Mouse (Mus musculus): ENCODE results near the gene Dhx29. TPM values are rescaled to one million over a fixed set of nuclear protein-coding genes. Genes with fewer than 3 reads are reported as not detected.
A peak's percentile ranks its signal among the peaks of the same experiment; 100 is the strongest.
"Not testable (repeated sequence)": the region's sequence is repeated elsewhere in the genome, so short reads cannot be mapped to it uniquely, and the experiment has no call there.

Dhx29 gene
- polyA plus RNA-seq, 1 experiment from 2014 or later, result 17.5 TPM

DNA sequence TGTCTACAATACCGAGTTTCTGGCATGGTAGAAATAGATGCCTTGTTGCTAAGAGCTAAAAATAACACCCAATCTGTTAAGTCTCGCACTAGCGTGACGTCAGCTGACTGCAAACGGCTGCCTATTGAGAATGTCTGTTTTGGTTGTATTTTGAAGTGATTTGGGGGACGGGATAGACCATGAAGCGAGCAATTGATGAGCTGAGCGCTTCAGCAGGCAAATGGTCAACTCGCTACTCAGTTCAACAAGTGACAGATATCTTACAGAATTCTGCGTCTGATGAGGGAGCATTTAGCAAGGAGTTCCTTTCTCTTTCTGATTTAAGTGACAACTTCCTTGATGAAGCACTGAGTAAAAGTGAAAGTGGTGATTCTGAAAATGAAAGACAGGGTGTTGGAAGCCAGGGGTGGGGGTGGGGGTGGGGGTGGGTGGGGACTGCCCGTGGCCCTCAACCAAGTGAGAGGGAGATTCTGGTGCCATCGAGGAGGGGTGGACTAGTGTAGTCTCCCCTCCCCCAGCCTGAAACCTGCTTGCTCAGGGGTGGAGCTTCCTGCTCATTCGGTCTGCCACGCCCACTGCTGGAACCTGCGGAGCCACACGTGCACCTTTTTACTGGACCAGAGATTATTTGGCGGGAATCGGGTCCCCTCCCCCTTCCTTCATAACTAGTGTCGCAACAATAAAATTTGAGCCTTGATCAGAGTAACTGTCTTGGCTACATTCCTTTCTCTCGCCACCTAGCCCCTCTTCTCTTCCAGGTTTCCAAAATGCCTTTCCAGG is 86.1 kb downstream of the Dhx29 start:
- WGBS, result 53% methylated on average over 19 of the region's 20 CpGs
- H3K9ac ChIP-seq (ENCODE audit: low read length); H3K4me3 ChIP-seq (ENCODE audit: low read depth, low read length); H3K4me1 ChIP-seq (ENCODE audit: control insufficient read depth, insufficient read depth, low read length); H3K27me3 ChIP-seq (replicated peaks; ENCODE audit: control insufficient read depth, insufficient read depth, low read length); H3K36me3 ChIP-seq (ENCODE audit: control insufficient read depth, insufficient read depth, low read length); H3K27ac ChIP-seq (ENCODE audit: low read depth, low read length); H3K9me3 ChIP-seq (replicated peaks; ENCODE audit: control insufficient read depth, low read length): not testable (repeated sequence)
- H3K4me2 ChIP-seq (ENCODE audit: low read length), result peak overlapping the region; percentile 17; the same call in 1 of the 2 replicates
- ATAC-seq (peak; percentile 89), DNase-seq (ENCODE audit: low spot score) (peak; percentile 86)

Other genes with a start within 250 kb of the Dhx29 start
- 39.5 and 41.2 TPM in 2 replicates for gene Plpp1, start 126.7 kb upstream of the Dhx29 start, polyA plus RNA-seq (2014; fragmentation: Nextera tagmentation; extraction: Ambion mirVana)
- 70.6 and 77.9 TPM in 2 replicates for gene Mtrex, start 56 bp upstream of the Dhx29 start, polyA plus RNA-seq (2014; fragmentation: Nextera tagmentation; extraction: Ambion mirVana)
- gene Ccno, start 60.3 kb downstream of the Dhx29 start, polyA plus RNA-seq (2014; fragmentation: Nextera tagmentation; extraction: Ambion mirVana), result 1.5 and 2.2 TPM in 2 replicates
- 0.73 and 0.94 TPM in 2 replicates for gene Mcidas, start 66.4 kb downstream of the Dhx29 start, polyA plus RNA-seq (2014; fragmentation: Nextera tagmentation; extraction: Ambion mirVana)
- gene Cdc20b, start 107.7 kb downstream of the Dhx29 start, polyA plus RNA-seq (2014; fragmentation: Nextera tagmentation; extraction: Ambion mirVana), result 0.43 and 0.71 TPM in 2 replicates
- 57.7 and 59.3 TPM in 2 replicates for gene Gpx8, start 119.0 kb downstream of the Dhx29 start, polyA plus RNA-seq (2014; fragmentation: Nextera tagmentation; extraction: Ambion mirVana)
- gene Gzma, start 173.5 kb downstream of the Dhx29 start, polyA plus RNA-seq (2014; fragmentation: Nextera tagmentation; extraction: Ambion mirVana), result not detected in 2 replicates